Mouse (Mus musculus) G1E-ER4 (cell line): ENCODE data around the gene Plcb1. TPM values are rescaled to one million over a fixed set of nuclear protein-coding genes. Genes with fewer than 3 reads are reported as not detected.

Source experiments
- GATA1 ChIP-seq: IDR thresholded peaks from one replicate; pipeline ENCODE4 v1.8.0; 2012; ENCODE audit warnings: low read length, inconsistent platforms
- polyA plus RNA-seq: library from polyadenylated mRNA; stranded (reverse); fragments of >175 nt; gene quantifications from 2 replicates; pipeline ENCODE4 v1.2.3, GENCODE M21; 2012

Plcb1 gene
- polyA plus RNA-seq, 1 experiment, result not detected

- TF ChIP-seq GATA1, result no peak
Observed at GRCm38 (mm10) chr2:134922636-134923375, 136.9 kb downstream of the Plcb1 start.

GRCm38 (mm10) chr2:134924143-134924655 is 138.3 kb downstream of the Plcb1 start:
- no peak for TF ChIP-seq GATA1

GRCm38 (mm10) chr2:134926266-134926665 is 140.4 kb downstream of the Plcb1 start:
- no peak for TF ChIP-seq GATA1

- no peak for TF ChIP-seq GATA1
Observed at GRCm38 (mm10) chr2:134927072-134927471, 141.2 kb downstream of the Plcb1 start.

GRCm38 (mm10) chr2:134929452-134929851 is 143.6 kb downstream of the Plcb1 start:
- no peak for TF ChIP-seq GATA1

GRCm38 (mm10) chr2:134930961-134931360 is 145.1 kb downstream of the Plcb1 start:
- no peak for TF ChIP-seq GATA1

GRCm38 (mm10) chr2:134931756-134932421 is 146.0 kb downstream of the Plcb1 start:
- no peak for TF ChIP-seq GATA1

GRCm38 (mm10) chr2:134935469-134935868 is 149.6 kb downstream of the Plcb1 start:
- no peak for TF ChIP-seq GATA1

GRCm38 (mm10) chr2:134935970-134936649 is 150.2 kb downstream of the Plcb1 start:
- no peak for TF ChIP-seq GATA1

- TF ChIP-seq GATA1, result no peak
Observed at GRCm38 (mm10) chr2:134937666-134938065, 151.8 kb downstream of the Plcb1 start.

GRCm38 (mm10) chr2:134942039-134942438 is 156.2 kb downstream of the Plcb1 start:
- TF ChIP-seq GATA1, result no peak

GRCm38 (mm10) chr2:134942919-134943318 is 157.1 kb downstream of the Plcb1 start:
- no peak for TF ChIP-seq GATA1

GRCm38 (mm10) chr2:134946331-134946730 is 160.5 kb downstream of the Plcb1 start:
- TF ChIP-seq GATA1, result no peak

- no peak for TF ChIP-seq GATA1
Observed at GRCm38 (mm10) chr2:134946911-134947310, 161.0 kb downstream of the Plcb1 start.

- TF ChIP-seq GATA1, result no peak
Observed at GRCm38 (mm10) chr2:134952088-134952487, 166.2 kb downstream of the Plcb1 start.

- no peak for TF ChIP-seq GATA1
Observed at GRCm38 (mm10) chr2:134956436-134956835, 170.6 kb downstream of the Plcb1 start.
